Mouse (Mus musculus) heart, adult 2 months (tissue): ENCODE data around the gene Comtd1.

Source experiments
- CTCF ChIP-seq: fragments of 200-600 bp; IDR thresholded peaks from 2 replicates; pipeline ENCODE4 v1.8.1; 2022; ENCODE audit warnings: antibody characterized with exemption, mild to moderate bottlenecking, moderate library complexity
- EP300 ChIP-seq: fragments of 200-500 bp; IDR thresholded peaks from 2 replicates; pipeline ENCODE4 v1.6.1; 2011; ENCODE audit warnings: low read depth, low read length, control low read depth; ENCODE audit not compliant: insufficient read depth
- POLR2A ChIP-seq: fragments of 200-500 bp; IDR thresholded peaks from 2 replicates; pipeline ENCODE4 v1.6.1; 2011; ENCODE audit warnings: mild to moderate bottlenecking, low read depth, low read length, control low read depth; ENCODE audit not compliant: insufficient read depth

GRCm38 (mm10) chr14:21891581-21892340 is 43.0 kb upstream of the Comtd1 start:
- no peak for TF ChIP-seq POLR2A
- no peak for TF ChIP-seq EP300
- no peak for TF ChIP-seq CTCF
